Mouse (Mus musculus) induced T-regulatory cell, adult 2 months (primary cell): ENCODE data around the gene Gm10053.

ENCODE experiments used
- DNase-seq: peaks from one replicate; pipeline ENCODE4 v3.0.0-alpha.2; 2012; ENCODE audit warnings: low read depth

Gene Gm10053

GRCm38 (mm10) chr19:24899578-24900544 is 24.4 kb downstream of the Gm10053 start:
- peak; percentile 25 for DNase-seq

DNA sequence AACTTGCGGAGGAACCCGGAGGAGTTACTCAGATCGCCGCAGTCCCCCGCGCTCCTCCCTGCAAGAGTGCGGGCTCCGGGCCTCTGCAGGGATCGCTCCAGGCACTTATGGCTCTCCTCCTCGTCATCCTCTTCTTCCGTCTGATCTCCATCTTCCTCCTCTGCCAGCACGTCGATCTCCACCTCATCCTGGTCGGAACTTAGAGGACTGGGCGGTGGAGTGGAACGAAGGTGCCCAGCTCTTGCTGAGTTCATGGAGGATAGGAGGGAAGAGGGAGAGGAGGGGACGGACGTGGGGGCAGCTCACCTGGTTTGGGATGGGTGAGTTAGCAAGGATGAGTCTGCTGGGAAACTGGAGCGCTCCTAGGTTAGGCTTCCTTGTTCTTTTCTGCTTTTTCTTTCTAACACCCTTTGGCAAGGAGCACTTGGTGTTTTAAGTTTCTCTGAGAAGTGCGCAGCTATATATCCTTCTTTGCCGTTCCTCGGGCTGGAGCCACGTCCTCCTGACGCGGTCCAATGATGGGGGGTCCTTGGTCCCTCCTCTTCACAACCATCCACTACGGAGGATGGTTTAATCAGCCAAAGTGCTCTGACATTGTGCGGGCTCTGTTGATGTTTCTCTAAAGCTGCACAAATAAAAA is 25.2 kb downstream of the Gm10053 start, which contains the start of gene Foxd4:
Gene Foxd4, minus strand, starts transcription at position 617 of the 640 bp plus-strand sequence.
- DNase-seq = no peak

DNA sequence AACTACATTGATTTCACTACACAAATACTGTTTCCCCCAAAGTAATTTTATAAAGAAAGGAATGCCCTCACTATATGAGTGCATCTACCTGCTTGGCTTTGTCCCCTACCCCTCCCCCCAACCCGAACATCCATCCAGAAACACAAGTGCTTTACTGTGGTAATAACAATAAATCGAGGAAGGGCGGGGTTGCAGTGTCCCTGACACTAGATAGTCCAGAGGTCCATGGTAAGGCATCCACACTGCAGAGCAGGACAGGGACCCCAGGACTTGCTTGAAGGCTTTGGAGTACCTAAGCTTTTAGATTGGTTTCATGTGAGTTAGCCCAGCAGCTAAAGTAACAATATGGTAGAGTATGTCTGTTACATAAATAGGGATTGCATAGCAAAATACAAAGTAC is 26.2 kb downstream of the Gm10053 start:
- no peak for DNase-seq

DNA sequence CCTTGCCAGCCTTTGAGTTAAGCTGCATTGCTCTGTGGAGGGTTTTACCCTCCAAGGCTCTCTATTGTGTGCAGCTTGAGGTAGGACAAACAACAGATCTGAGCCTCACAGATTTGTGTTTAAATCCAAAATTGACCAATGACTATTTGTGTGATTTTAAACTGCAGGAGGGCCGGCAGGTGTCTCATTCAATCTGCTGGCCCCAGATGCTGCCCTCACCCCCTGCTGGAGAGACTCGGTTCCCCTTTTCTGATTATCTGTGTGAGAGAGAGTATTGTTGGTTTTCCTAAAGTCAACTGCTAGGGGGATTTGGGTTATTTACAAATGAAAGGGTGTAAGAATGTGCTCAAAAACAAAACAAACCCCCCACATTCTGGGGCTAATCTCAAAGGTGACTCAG is 26.8 kb downstream of the Gm10053 start:
- no peak for DNase-seq

DNA sequence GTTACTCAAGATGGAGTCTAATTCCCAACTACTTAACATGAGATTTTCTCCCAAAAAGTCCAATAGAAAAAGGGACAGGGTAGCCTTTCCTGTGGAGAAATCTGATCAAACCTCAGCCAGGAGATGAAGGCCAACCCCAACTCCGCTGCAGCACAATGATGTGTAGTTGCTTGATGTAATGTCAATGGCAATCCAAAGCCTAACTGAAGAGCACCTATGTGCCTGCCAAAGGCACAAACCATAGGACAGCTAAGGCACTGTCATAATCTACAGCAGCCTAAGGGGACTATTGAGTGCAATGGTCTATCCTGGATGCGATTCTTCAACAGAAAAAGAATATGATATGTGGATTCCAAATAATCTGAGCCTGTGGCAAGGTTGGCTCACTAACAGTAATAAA is 27.3 kb downstream of the Gm10053 start:
- no peak for DNase-seq

DNA sequence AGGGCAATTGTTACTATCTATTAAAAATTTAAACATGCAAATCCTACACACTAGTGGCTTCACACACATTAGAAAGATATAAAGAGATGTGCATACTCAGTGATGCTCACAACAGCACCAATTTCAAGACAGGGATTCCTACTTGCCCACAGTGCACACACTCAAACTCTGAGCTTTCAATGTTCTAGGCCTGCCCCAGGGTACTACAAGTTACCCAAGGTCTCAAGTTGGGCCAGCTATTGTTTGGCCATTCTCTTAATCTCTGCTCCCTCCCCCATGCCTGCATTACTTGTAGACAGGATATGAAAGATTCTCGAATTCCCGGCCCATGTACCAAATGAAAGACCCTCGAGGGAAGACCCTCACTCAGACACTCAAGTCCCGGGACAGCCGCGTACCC is 32.2 kb downstream of the Gm10053 start:
- DNase-seq = no peak

DNA sequence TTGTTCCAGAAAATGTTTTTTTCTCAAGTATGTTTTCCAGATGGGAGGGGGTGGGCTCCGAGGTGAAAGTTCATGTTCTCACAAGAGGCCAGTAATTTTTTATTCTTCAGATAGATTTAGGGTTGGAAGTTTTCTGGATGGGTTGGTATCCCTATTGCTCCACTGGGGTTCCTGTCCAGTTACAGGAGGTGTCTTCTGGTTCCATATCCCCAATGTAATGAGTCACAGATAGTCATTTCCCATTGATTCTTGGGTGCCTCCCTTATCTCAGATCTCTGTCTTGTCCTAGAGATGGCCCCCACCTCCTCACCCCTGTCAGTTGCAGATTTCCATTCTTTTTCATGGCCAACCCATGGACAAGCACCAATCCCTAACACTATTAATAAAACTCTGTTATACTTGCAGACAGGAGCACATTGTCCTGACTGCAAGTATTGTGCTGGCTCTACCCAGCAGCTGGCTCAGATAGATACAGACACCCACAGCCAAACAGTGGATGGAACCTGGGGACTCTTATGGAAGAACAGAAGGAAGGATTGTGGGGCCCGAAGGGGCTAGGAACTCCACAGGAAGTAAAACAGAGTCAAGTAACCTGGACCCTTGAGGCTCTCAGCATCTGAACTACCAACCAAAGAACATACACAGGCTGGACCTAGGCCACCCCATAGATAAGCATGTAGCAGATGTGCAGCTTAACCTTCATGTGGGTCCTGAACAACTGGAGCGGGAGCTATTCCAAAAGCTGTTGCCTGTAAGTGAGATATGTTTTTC is 33.1 kb downstream of the Gm10053 start:
- DNase-seq = no peak

- DNase-seq = no peak
Observed at GRCm38 (mm10) chr19:24920866-24921265, 45.4 kb downstream of the Gm10053 start.
